Mouse (Mus musculus) C2C12 (cell line): ENCODE measurements around the gene Slc35b2.

Source experiments
- CEBPB ChIP-seq: IDR thresholded peaks from one replicate; pipeline ENCODE4 v1.6.1; 2011; ENCODE audit warnings: low read depth, mild to moderate bottlenecking, control low read depth, moderate library complexity
- CTCF ChIP-seq: IDR thresholded peaks from one replicate; pipeline ENCODE4 v1.5.1; 2011; ENCODE audit not compliant: control insufficient read depth, insufficient read depth, insufficient read length
- FOSL1 ChIP-seq: IDR thresholded peaks from one replicate; pipeline ENCODE4 v1.8.0; 2011; ENCODE audit warnings: mild to moderate bottlenecking, low read length; ENCODE audit not compliant: poor library complexity, insufficient read depth, severe bottlenecking
- MYOD1 ChIP-seq: IDR thresholded peaks from one replicate; pipeline ENCODE4 v1.6.1; 2011; ENCODE audit warnings: low read depth; ENCODE audit not compliant: control insufficient read depth, insufficient read length

- no peak for TF ChIP-seq CTCF
- TF ChIP-seq CEBPB = no peak
- no peak for TF ChIP-seq MYOD1
- TF ChIP-seq FOSL1 = no peak
Measured at GRCm38 (mm10) chr17:45573780-45574123, 10.1 kb downstream of the Slc35b2 start.
